Mouse (Mus musculus): ENCODE data around the gene Tmod4. TPM values are rescaled to one million over a fixed set of nuclear protein-coding genes. Genes with fewer than 3 reads are reported as not detected.
A peak's percentile ranks its signal among the peaks of the same experiment; 100 is the strongest.

Tmod4 gene
- polyA plus RNA-seq, 1 experiment from 2014 or later, result 0.42 TPM

DNA sequence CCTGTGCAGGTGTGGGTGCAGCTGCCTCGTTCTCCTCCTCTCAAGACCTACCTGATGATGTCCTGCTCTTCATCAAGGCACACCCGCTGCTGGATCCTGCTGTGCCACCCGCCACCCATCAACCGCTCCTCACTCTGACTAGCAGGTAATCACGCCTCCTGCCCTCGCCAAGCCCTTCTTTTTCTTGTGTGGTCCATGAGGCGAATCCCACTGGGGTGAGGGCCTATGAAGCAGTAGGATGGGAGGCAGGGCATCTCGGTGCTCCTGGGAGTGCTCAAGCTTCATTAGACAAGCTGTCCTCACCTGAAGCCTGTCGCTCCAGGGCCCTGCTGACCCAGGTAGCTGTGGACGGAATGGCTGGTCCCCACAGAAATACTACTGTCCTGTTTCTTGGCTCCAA, 45.7 kb downstream of the Tmod4 start:
- H3K27ac ChIP-seq (replicated peaks; ENCODE audit: low read depth, low read length), result no peak overlapping the region
- no peak overlapping the region for H3K4me2 ChIP-seq (ENCODE audit: low read depth, low read length)
- no peaks in the 10 kb centered on the region for H3K9me3 ChIP-seq (replicated peaks; ENCODE audit: control insufficient read depth, low read length)
- peaks cover 41% of the 10 kb centered on the region for H3K27me3 ChIP-seq (ENCODE audit: control insufficient read depth, insufficient read depth, low read length)
- peaks cover 9% of the 10 kb centered on the region for H3K4me1 ChIP-seq (ENCODE audit: control insufficient read depth, insufficient read depth, low read length)
- no peak for DNase-seq (ENCODE audit: low spot score)
- WGBS, result 90% methylated on average over 10 of the region's 10 CpGs
- H3K9ac ChIP-seq (replicated peaks; ENCODE audit: low read length), result no peak overlapping the region
- no peak overlapping the region for H3K4me3 ChIP-seq (ENCODE audit: low read depth, low read length)
- peaks cover 12% of the 10 kb centered on the region for H3K36me3 ChIP-seq (replicated peaks; ENCODE audit: control insufficient read depth, insufficient read depth, low read depth, low read length)
- no peak for ATAC-seq (replicated peaks; ENCODE audit: insufficient number of reproducible peaks, low FRiP score, low TSS enrichment, low read depth)

DNA sequence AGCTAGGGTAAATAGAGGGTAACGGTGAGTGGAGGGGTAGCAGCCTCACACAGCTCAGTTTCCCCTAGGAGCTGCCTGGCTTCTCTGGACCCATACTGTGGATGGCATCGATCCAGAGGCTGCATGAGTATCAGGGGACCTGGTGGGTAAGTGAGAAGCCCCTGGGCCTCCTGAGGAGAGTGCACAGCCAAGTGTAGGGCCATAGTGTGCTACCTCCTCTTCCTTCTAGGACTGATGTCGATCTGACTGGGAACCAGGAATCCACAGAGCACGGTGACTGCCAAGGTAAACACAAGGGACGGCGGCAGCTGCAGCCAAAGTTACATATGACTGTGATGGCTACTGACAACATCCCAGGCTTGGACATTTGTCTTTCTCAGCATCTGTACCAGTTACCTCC, 46.8 kb downstream of the Tmod4 start:
- no peak for DNase-seq (ENCODE audit: low spot score)
- Histone ChIP-seq H3K9ac (replicated peaks; ENCODE audit: low read length) (no peak overlapping the region), H3K27ac (replicated peaks; ENCODE audit: low read depth, low read length) (no peak overlapping the region), H3K36me3 (replicated peaks; ENCODE audit: control insufficient read depth, insufficient read depth, low read depth, low read length) (peaks cover 12% of the 10 kb centered on the region), H3K27me3 (ENCODE audit: control insufficient read depth, insufficient read depth, low read length) (peaks cover 41% of the 10 kb centered on the region), H3K4me2 (ENCODE audit: low read depth, low read length) (no peak overlapping the region), H3K4me3 (ENCODE audit: low read depth, low read length) (no peak overlapping the region), H3K9me3 (replicated peaks; ENCODE audit: control insufficient read depth, low read length) (no peaks in the 10 kb centered on the region), H3K4me1 (ENCODE audit: control insufficient read depth, insufficient read depth, low read length) (peaks cover 9% of the 10 kb centered on the region)
- 84% methylated on average over 6 of the region's 6 CpGs for WGBS
- no peak for ATAC-seq (replicated peaks; ENCODE audit: insufficient number of reproducible peaks, low FRiP score, low TSS enrichment, low read depth)

DNA sequence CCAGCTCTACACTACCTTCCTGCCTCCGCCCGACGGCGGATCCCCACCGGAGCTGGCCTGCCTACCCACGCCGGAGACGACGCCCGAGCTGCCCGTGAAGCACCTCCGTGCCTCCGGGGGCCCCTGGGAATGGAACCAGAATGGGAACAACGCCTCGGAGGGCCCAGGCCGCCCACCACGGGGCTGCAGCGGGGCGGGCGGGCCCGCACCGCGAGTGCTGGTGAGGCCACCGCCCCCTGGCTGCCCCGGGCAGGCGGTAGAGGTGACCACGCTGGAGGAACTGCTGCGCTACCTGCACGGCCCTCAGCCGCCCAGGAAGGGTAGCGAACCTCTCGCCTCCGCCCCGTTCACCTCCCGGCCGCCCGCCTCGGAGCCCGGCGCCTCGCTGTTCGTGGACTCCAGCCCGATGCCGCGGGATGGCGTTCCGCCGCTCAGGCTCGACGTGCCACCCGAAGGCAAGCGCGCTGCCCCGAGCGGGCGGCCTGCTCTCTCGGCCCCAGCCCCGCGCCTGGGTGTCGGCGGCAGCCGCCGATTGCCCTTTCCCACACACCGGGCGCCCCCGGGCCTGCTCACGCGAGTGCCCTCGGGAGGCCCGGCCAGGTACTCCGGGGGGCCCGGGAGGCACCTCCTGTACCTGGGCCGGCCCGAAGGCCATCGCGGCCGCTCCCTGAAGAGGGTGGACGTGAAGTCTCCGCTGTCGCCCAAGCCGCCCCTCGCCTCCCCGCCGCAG, 48.4 kb downstream of the Tmod4 start:
- peak overlapping the region; percentile 46 for H3K4me2 ChIP-seq (ENCODE audit: low read depth, low read length)
- peaks cover 10% of the 10 kb centered on the region for H3K36me3 ChIP-seq (replicated peaks; ENCODE audit: control insufficient read depth, insufficient read depth, low read depth, low read length)
- H3K27me3 ChIP-seq (ENCODE audit: control insufficient read depth, insufficient read depth, low read length), result peaks cover 41% of the 10 kb centered on the region
- H3K4me1 ChIP-seq (ENCODE audit: control insufficient read depth, insufficient read depth, low read length), result peaks cover 9% of the 10 kb centered on the region
- no peaks in the 10 kb centered on the region for H3K9me3 ChIP-seq (replicated peaks; ENCODE audit: control insufficient read depth, low read length)
- ATAC-seq (replicated peaks; ENCODE audit: insufficient number of reproducible peaks, low FRiP score, low TSS enrichment, low read depth) (no peak), DNase-seq (ENCODE audit: low spot score) (peak; percentile 4)
- no peak overlapping the region; the same call in 1 of the 2 replicates for H3K9ac ChIP-seq (replicated peaks; ENCODE audit: low read length)
- H3K27ac ChIP-seq (replicated peaks; ENCODE audit: low read depth, low read length), result no peak overlapping the region
- peak overlapping the region; percentile 6; the same call in 1 of the 2 replicates for H3K4me3 ChIP-seq (ENCODE audit: low read depth, low read length)
- WGBS, result 14% methylated on average over 55 of the region's 84 CpGs

DNA sequence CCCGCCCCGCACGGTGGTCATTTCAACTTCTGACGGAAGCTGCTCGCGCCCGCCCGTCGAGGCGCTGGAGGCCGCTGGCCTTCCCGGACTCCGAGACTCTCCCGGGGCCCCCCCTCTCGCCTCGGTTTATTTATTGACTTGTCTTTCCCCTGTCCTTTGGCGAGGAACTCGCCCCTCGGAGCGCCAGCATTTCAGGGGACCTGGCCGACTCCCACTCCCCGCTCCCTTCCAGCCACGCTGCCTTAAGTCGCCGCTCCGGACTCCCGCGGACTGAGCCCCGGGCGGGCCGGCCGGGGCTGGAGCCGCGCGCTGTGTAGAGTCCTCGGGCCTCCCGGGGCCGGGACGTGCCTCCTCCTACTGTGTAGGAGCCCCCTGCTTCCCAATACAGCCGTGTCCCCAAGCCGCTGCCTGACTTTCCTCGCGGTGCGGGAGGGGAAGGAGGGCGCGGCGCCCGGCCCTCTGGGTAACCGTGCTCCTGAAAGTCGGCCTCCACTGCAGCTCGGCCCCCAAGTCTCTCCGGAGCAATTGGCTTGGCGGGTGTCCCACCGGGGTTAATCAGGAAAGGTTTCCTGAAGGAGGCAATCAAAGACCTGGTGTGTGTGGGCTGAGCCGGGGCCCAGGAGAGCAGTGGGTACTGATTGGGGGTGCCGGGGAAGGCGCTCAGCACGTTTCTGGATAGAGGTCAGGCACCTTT, 49.1 kb downstream of the Tmod4 start:
- Histone ChIP-seq H3K4me1 (ENCODE audit: control insufficient read depth, insufficient read depth, low read length) (peaks cover 9% of the 10 kb centered on the region), H3K9me3 (replicated peaks; ENCODE audit: control insufficient read depth, low read length) (no peaks in the 10 kb centered on the region), H3K9ac (replicated peaks; ENCODE audit: low read length) (peak overlapping the region; percentile 43), H3K4me2 (ENCODE audit: low read depth, low read length) (peak overlapping the region; percentile 46), H3K36me3 (replicated peaks; ENCODE audit: control insufficient read depth, insufficient read depth, low read depth, low read length) (peaks cover 10% of the 10 kb centered on the region), H3K4me3 (ENCODE audit: low read depth, low read length) (peak overlapping the region; percentile 23), H3K27me3 (ENCODE audit: control insufficient read depth, insufficient read depth, low read length) (peaks cover 41% of the 10 kb centered on the region), H3K27ac (replicated peaks; ENCODE audit: low read depth, low read length) (no peak overlapping the region)
- DNase-seq (ENCODE audit: low spot score) (peak; percentile 40), ATAC-seq (replicated peaks; ENCODE audit: insufficient number of reproducible peaks, low FRiP score, low TSS enrichment, low read depth) (no peak; the same call in 1 of the 2 replicates)
- 2% methylated on average over 46 of the region's 58 CpGs for WGBS

DNA sequence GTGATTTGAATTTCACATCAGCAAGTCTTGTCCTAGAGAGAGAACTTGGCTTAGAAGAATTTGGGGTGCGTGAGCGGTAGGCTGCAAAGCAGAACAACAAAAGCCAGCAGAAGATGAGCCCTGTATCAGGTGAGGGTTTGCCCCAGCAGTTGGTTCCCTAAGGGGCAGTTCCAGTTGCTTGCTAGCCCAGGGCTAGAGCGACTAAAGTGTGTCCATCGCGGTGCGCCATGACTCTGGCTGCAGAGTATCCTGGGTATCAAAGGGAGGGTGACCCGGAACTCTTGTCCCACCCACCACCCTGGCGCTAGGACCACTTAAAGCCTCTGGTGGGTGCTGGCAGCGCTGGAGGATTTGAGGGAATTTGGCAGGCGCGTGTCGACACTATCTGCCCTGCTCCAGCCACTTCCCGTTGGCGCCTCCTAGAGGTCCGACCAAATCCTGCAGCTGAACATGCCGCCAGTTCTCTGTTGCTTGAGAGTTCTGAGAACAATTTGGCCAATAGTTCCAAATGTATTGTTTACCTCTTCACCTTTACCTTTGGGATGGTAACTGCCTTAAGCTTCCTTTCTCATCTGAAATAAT, 49.8 kb downstream of the Tmod4 start:
- H3K4me3 ChIP-seq (ENCODE audit: low read depth, low read length), result peak overlapping the region; percentile 23; the same call in 1 of the 2 replicates
- H3K9ac ChIP-seq (replicated peaks; ENCODE audit: low read length), result no peak overlapping the region
- H3K9me3 ChIP-seq (replicated peaks; ENCODE audit: control insufficient read depth, low read length), result no peaks in the 10 kb centered on the region
- peak; percentile 39; the same call in 1 of the 2 replicates for ATAC-seq (replicated peaks; ENCODE audit: insufficient number of reproducible peaks, low FRiP score, low TSS enrichment, low read depth)
- WGBS, result 2% methylated on average over 16 of the region's 16 CpGs
- H3K27me3 ChIP-seq (ENCODE audit: control insufficient read depth, insufficient read depth, low read length), result peaks cover 41% of the 10 kb centered on the region
- H3K36me3 ChIP-seq (replicated peaks; ENCODE audit: control insufficient read depth, insufficient read depth, low read depth, low read length), result peaks cover 10% of the 10 kb centered on the region
- H3K4me1 ChIP-seq (ENCODE audit: control insufficient read depth, insufficient read depth, low read length), result peaks cover 9% of the 10 kb centered on the region
- no peak overlapping the region for H3K4me2 ChIP-seq (ENCODE audit: low read depth, low read length)
- H3K27ac ChIP-seq (replicated peaks; ENCODE audit: low read depth, low read length), result no peak overlapping the region
- DNase-seq (ENCODE audit: low spot score), result peak; percentile 84

DNA sequence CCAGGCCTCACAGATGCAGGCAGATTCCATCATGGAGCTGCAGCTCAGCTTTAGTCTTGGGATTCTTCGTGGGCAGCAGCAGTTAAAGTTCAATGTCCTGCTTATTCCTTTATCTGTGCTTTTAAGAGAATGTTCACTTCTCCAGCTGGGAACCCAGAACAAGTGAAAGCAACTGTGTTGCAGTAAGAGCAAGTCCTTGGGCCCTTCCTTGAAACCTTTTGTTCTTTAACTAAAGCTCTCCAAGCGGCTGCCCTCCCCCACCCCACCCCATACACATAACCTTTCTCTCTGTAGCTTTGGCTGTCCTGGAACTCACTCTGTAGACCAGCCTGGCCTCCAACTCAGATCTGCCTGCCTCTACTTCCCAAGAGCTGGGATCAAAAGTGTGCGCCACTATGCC, 52.2 kb downstream of the Tmod4 start:
- H3K9ac ChIP-seq (replicated peaks; ENCODE audit: low read length), result no peak overlapping the region
- WGBS, result 56% methylated on average over 3 of the region's 3 CpGs
- no peak overlapping the region for H3K27ac ChIP-seq (replicated peaks; ENCODE audit: low read depth, low read length)
- no peaks in the 10 kb centered on the region for H3K9me3 ChIP-seq (replicated peaks; ENCODE audit: control insufficient read depth, low read length)
- H3K4me1 ChIP-seq (ENCODE audit: control insufficient read depth, insufficient read depth, low read length), result peaks cover 9% of the 10 kb centered on the region
- DNase-seq (ENCODE audit: low spot score) (no peak), ATAC-seq (replicated peaks; ENCODE audit: insufficient number of reproducible peaks, low FRiP score, low TSS enrichment, low read depth) (no peak)
- no peaks in the 10 kb centered on the region; the same call in 1 of the 2 replicates for H3K36me3 ChIP-seq (replicated peaks; ENCODE audit: control insufficient read depth, insufficient read depth, low read depth, low read length)
- no peak overlapping the region for H3K4me2 ChIP-seq (ENCODE audit: low read depth, low read length)
- no peak overlapping the region for H3K4me3 ChIP-seq (ENCODE audit: low read depth, low read length)
- H3K27me3 ChIP-seq (ENCODE audit: control insufficient read depth, insufficient read depth, low read length), result peaks cover 27% of the 10 kb centered on the region

DNA sequence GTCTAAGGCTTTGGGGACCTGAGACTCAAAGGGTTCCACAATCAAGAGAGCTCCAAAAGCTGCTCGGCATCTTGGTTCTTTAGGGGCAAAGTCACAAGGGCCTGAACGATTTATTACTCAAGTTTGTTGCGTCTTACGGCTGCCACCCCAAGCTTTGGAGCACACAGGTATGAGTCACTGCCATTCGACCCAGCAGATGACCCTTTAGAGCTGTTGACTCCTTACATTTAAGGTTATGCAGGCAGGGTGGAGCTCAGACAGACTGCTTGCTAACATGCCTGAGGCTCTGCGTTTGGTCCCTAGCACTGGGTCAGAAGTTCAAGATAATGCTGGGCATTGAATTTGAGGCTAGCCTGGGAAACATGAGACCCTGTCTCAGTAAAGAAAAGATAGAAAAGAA, 53.3 kb downstream of the Tmod4 start:
- peaks cover 16% of the 10 kb centered on the region for H3K27me3 ChIP-seq (ENCODE audit: control insufficient read depth, insufficient read depth, low read length)
- peaks cover 9% of the 10 kb centered on the region for H3K4me1 ChIP-seq (ENCODE audit: control insufficient read depth, insufficient read depth, low read length)
- H3K9ac ChIP-seq (replicated peaks; ENCODE audit: low read length), result no peak overlapping the region
- no peaks in the 10 kb centered on the region for H3K9me3 ChIP-seq (replicated peaks; ENCODE audit: control insufficient read depth, low read length)
- DNase-seq (ENCODE audit: low spot score) (no peak), ATAC-seq (replicated peaks; ENCODE audit: insufficient number of reproducible peaks, low FRiP score, low TSS enrichment, low read depth) (no peak)
- no peak overlapping the region for H3K27ac ChIP-seq (replicated peaks; ENCODE audit: low read depth, low read length)
- H3K4me3 ChIP-seq (ENCODE audit: low read depth, low read length), result no peak overlapping the region
- H3K36me3 ChIP-seq (replicated peaks; ENCODE audit: control insufficient read depth, insufficient read depth, low read depth, low read length), result no peaks in the 10 kb centered on the region
- 79% methylated on average over 6 of the region's 6 CpGs for WGBS
- H3K4me2 ChIP-seq (ENCODE audit: low read depth, low read length), result no peak overlapping the region
